Mouse (Mus musculus): ENCODE results near the gene Ube2b. TPM values are rescaled to one million over a fixed set of nuclear protein-coding genes. Genes with fewer than 3 reads are reported as not detected.

Gene Ube2b
- polyA plus RNA-seq, 1 experiment from 2014 or later = 276 TPM

DNA sequence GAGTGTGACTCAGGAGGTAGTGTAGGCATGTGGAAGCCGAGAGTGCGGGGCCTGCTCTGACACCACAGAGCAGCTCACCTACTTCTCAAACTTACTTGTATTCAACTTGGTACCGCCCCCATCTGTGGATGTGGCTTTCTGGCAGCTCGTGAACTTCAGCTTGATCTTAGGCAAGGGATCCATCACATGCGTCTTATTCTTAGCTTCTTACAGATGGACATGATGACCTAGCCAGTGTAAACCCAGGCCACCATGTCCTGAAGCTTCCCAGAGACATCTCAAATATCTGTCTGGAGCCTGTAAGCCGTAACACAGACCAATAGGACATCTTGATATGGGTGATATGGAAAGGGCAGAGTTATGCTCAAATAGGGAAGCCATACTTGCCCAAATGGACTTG is 28.9 kb downstream of the Ube2b start:
- no peaks in the 10 kb centered on the region for H3K9me3 ChIP-seq (ENCODE audit: low read length)
- DNase-seq (ENCODE audit: low spot score) (no peak), ATAC-seq (no peak)
- H3K9ac ChIP-seq (replicated peaks; ENCODE audit: low read depth) = no peak overlapping the region
- H3K27ac ChIP-seq (ENCODE audit: low read length) = no peak overlapping the region
- peaks cover 22% of the 10 kb centered on the region; the same call in 1 of the 2 replicates for H3K36me3 ChIP-seq (ENCODE audit: insufficient read depth, low read length)
- no peak overlapping the region for H3K4me3 ChIP-seq (ENCODE audit: low read depth, low read length)
- TF ChIP-seq EP300 (IDR thresholded peaks at IDR 0.05) (no peak), CTCF (IDR thresholded peaks at IDR 0.05) (no peak)
- 0 out of 2 replicates have a peak, but pooled peaks cover 3% of the 10 kb centered on the region for H3K4me1 ChIP-seq (ENCODE audit: insufficient read depth, low read depth, low read length)
- H3K4me2 ChIP-seq (replicated peaks; ENCODE audit: low read depth, low read length) = no peak overlapping the region
- no peaks in the 10 kb centered on the region for H3K27me3 ChIP-seq (replicated peaks; ENCODE audit: insufficient read depth, low read length)
- 95% methylated on average over 6 of the region's 6 CpGs for WGBS

DNA sequence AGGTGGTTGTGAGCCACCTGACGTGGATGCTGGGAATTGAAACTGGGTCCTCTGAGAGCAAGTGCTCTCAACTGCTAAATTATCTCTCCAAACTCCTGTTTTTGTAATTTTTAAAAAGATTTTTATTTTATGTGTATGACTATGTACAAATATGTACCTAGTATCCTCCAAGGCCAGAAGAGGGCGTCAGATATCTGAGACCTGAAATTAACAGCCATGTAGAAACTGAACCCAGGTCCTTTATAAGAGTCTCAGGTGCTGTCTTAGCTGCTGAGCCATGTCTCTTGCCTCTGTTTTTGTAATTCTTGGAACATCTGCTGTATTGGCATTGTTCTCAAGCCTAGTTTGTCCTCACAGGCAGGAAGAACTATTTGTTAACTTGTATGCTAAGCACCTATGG is 31.1 kb downstream of the Ube2b start:
- TF ChIP-seq CTCF (IDR thresholded peaks at IDR 0.05) (peak; percentile 32; the same call in 1 of the 2 replicates), EP300 (IDR thresholded peaks at IDR 0.05) (no peak)
- Histone ChIP-seq H3K9ac (replicated peaks; ENCODE audit: low read depth) (no peak overlapping the region), H3K4me1 (ENCODE audit: insufficient read depth, low read depth, low read length) (0 out of 2 replicates have a peak, but pooled peaks cover 3% of the 10 kb centered on the region), H3K27me3 (replicated peaks; ENCODE audit: insufficient read depth, low read length) (no peaks in the 10 kb centered on the region), H3K27ac (ENCODE audit: low read length) (no peak overlapping the region), H3K36me3 (ENCODE audit: insufficient read depth, low read length) (peaks cover 18% of the 10 kb centered on the region; the same call in 1 of the 2 replicates), H3K9me3 (ENCODE audit: low read length) (no peaks in the 10 kb centered on the region), H3K4me3 (ENCODE audit: low read depth, low read length) (no peak overlapping the region), H3K4me2 (replicated peaks; ENCODE audit: low read depth, low read length) (no peak overlapping the region)
- ATAC-seq (no peak), DNase-seq (ENCODE audit: low spot score) (no peak)
- 88% methylated on average over 2 of the region's 2 CpGs for WGBS

DNA sequence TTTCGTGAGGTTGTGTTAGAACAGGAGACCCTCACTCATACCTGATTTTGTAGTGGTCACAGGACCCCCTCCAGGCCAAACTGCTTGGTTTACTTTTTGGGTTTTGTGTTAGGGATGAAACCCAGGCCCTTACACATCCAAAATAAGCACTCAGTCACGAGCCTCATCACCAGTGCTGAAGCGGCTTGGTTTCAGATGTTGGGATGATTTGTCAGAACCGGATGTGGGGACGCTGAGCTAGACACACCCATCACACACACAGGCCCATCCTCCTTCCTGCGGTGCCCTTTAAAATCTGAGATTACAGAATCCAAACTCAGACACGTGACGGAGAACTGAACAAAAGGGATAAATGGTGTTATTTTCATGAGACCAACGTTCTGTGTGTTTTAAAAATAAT is 31.7 kb downstream of the Ube2b start:
- TF ChIP-seq CTCF (IDR thresholded peaks at IDR 0.05) (no peak), EP300 (IDR thresholded peaks at IDR 0.05) (no peak)
- Histone ChIP-seq H3K36me3 (ENCODE audit: insufficient read depth, low read length) (peaks cover 18% of the 10 kb centered on the region; the same call in 1 of the 2 replicates), H3K4me2 (replicated peaks; ENCODE audit: low read depth, low read length) (no peak overlapping the region), H3K4me1 (ENCODE audit: insufficient read depth, low read depth, low read length) (0 out of 2 replicates have a peak, but pooled peaks cover 3% of the 10 kb centered on the region), H3K9ac (replicated peaks; ENCODE audit: low read depth) (no peak overlapping the region), H3K27me3 (replicated peaks; ENCODE audit: insufficient read depth, low read length) (no peaks in the 10 kb centered on the region), H3K27ac (ENCODE audit: low read length) (no peak overlapping the region), H3K9me3 (ENCODE audit: low read length) (no peaks in the 10 kb centered on the region), H3K4me3 (ENCODE audit: low read depth, low read length) (no peak overlapping the region)
- 87% methylated on average over 9 of the region's 9 CpGs for WGBS
- ATAC-seq (no peak), DNase-seq (ENCODE audit: low spot score) (no peak)

DNA sequence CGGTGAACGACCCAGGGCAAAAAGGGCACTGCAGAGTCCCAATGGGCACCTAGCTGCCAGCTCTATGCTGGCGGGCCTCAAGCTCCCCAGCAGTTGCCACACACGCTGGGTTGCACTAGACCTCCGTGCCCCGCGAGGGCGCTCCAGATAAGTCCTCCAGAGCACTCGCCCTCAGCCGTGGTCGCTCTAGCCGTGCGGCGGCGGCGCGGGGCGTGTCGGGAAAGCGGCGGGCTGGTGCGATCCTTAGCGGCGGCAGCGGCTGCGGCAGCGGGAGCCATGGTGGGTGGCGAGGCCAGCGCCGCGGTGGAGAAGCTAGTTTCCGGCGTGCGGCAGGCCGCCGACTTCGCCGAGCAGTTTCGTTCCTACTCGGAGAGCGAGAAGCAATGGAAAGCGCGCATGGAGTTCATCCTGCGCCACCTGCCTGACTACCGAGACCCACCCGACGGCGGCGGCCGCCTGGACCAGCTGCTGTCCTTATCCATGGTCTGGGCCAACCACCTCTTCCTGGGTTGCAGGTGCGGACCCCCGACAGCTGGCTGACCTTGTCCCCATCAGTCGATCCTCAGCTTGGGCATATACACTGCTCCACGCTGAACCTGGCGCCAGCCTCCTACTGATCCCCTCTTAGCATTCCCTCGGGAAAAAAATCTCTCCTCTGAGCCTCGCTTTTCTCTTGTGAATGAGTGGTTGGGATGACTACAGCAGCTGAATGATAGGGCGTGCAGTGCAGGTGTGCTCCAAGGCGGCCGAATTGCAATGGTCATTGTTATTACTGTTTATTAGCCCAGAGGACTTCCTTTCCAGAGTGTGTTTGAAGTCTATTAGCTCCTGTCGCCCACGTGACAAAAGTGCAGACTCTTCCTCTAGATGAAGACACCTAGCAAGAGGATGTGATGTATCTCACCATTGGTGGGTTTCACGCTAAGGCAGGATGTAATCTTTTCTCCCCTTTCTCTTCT is 32.8 kb downstream of the Ube2b start, which contains the start of gene Cdkn2aipnl:
Gene Cdkn2aipnl (plus strand): TSS at position 219 of the 959 bp plus-strand sequence.
- WGBS = 3% methylated on average over 62 of the region's 63 CpGs
- Histone ChIP-seq H3K4me2 (replicated peaks; ENCODE audit: low read depth, low read length) (peak within 1 kb of the TSS; percentile 78), H3K9me3 (ENCODE audit: low read length) (no peaks in the 10 kb centered on the region), H3K27ac (ENCODE audit: low read length) (peak within 1 kb of the TSS; percentile 60), H3K36me3 (ENCODE audit: insufficient read depth, low read length) (peaks cover 18% of the 10 kb centered on the region; the same call in 1 of the 2 replicates), H3K4me1 (ENCODE audit: insufficient read depth, low read depth, low read length) (0 out of 2 replicates have a peak, but pooled peaks cover 3% of the 10 kb centered on the region), H3K4me3 (ENCODE audit: low read depth, low read length) (peak within 1 kb of the TSS; percentile 62), H3K9ac (replicated peaks; ENCODE audit: low read depth) (peak within 1 kb of the TSS; percentile 60), H3K27me3 (replicated peaks; ENCODE audit: insufficient read depth, low read length) (no peaks in the 10 kb centered on the region)
- TF ChIP-seq EP300 (IDR thresholded peaks at IDR 0.05) (no peak), CTCF (IDR thresholded peaks at IDR 0.05) (peak; percentile 97)
- ATAC-seq = peak; percentile 97
- peak; percentile 95 for DNase-seq (ENCODE audit: low spot score)

DNA sequence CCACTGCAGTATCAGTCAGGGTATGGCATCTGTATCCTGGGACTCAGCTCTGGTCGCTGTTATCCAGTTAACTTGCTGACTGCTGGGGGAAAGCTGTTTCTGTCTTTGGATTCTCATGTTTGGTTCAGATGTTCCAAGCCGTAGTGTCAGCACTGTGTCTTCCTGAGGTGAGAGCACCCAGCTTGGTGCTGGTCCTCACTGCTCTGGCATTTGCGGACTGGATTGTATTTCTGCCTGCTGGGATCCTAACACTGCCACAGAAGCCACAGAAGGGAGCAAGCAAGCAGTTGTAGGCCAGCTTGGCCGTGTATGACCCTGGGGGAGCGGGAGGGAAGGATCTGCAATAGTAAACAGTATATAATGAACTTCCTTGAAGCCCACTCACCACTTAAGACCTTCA is 33.9 kb downstream of the Ube2b start:
- no peak overlapping the region for H3K4me3 ChIP-seq (ENCODE audit: low read depth, low read length)
- no peak overlapping the region for H3K4me2 ChIP-seq (replicated peaks; ENCODE audit: low read depth, low read length)
- H3K27me3 ChIP-seq (replicated peaks; ENCODE audit: insufficient read depth, low read length) = no peaks in the 10 kb centered on the region
- H3K9ac ChIP-seq (replicated peaks; ENCODE audit: low read depth) = no peak overlapping the region
- TF ChIP-seq CTCF (IDR thresholded peaks at IDR 0.05) (no peak), EP300 (IDR thresholded peaks at IDR 0.05) (no peak)
- H3K36me3 ChIP-seq (ENCODE audit: insufficient read depth, low read length) = peaks cover 14% of the 10 kb centered on the region; the same call in 1 of the 2 replicates
- ATAC-seq (no peak), DNase-seq (ENCODE audit: low spot score) (no peak)
- H3K9me3 ChIP-seq (ENCODE audit: low read length) = no peaks in the 10 kb centered on the region
- 0 out of 2 replicates have a peak, but pooled peaks cover 3% of the 10 kb centered on the region for H3K4me1 ChIP-seq (ENCODE audit: insufficient read depth, low read depth, low read length)
- H3K27ac ChIP-seq (ENCODE audit: low read length) = no peak overlapping the region
- WGBS = 68% methylated on average over 5 of the region's 5 CpGs

DNA sequence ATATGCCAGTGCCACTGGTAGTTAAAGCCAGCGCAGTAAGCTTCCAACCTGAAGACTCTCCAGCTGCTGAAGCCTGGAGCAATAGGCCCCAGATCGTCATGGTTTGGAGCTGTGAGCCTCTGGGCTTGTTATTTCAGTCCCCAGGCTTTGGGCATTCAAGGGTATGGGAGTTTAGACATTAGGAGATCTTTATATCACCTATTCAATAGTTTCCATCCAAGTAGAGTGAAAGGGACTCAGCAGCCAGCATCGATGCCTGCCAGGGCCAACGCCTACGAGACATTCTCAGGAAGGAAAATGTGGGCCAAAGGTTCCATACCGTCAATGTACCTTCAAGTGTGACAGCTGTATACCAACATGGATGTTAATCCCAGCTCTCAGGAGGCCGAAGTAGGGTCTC is 38.3 kb downstream of the Ube2b start:
- no peak overlapping the region for H3K4me3 ChIP-seq (ENCODE audit: low read depth, low read length)
- WGBS = 90% methylated on average over 7 of the region's 7 CpGs
- H3K9ac ChIP-seq (replicated peaks; ENCODE audit: low read depth) = no peak overlapping the region
- H3K27ac ChIP-seq (ENCODE audit: low read length) = no peak overlapping the region
- H3K9me3 ChIP-seq (ENCODE audit: low read length) = no peaks in the 10 kb centered on the region
- no peak overlapping the region for H3K4me2 ChIP-seq (replicated peaks; ENCODE audit: low read depth, low read length)
- TF ChIP-seq EP300 (IDR thresholded peaks at IDR 0.05) = no peak
- TF ChIP-seq CTCF (IDR thresholded peaks at IDR 0.05) = no peak
- no peak for DNase-seq (ENCODE audit: low spot score)
- H3K27me3 ChIP-seq (replicated peaks; ENCODE audit: insufficient read depth, low read length) = no peaks in the 10 kb centered on the region
- H3K36me3 ChIP-seq (ENCODE audit: insufficient read depth, low read length) = no peaks in the 10 kb centered on the region
- no peaks in the 10 kb centered on the region for H3K4me1 ChIP-seq (ENCODE audit: insufficient read depth, low read depth, low read length)
- no peak for ATAC-seq
